Mouse (Mus musculus) hematopoietic stem cell, adult 5-6 weeks (primary cell): Measurements from ENCODE around the gene Xrcc1. TPM values are rescaled to one million over a fixed set of nuclear protein-coding genes. Genes with fewer than 3 reads are reported as not detected.

Source experiments
- ATAC-seq, 2 experiments: fragments of 125-278 bp in 1 of 2; replicated peaks in 1 of 2; 2 replicates each; pipeline ENCODE4 v1.8.0; 2016 to 2017; ENCODE audit warnings: inconsistent platforms in 2 of 2, mild to moderate bottlenecking in 2 of 2, moderate number of reproducible peaks in 2 of 2, low read depth in 1 of 2, moderate TSS enrichment in 1 of 2; ENCODE audit not compliant: low FRiP score in 2 of 2, poor library complexity in 2 of 2, severe bottlenecking in 2 of 2, insufficient read depth in 1 of 2, low TSS enrichment in 1 of 2
- total RNA-seq: library from RNA; stranded (forward); fragments of 172-1452, 232-1000 nt; gene quantifications from 2 replicates; pipeline ENCODE4 v1.2.3, GENCODE M21; 2017

Gene Xrcc1
- total RNA-seq, 1 experiment from 2014 or later: 42.9 TPM

DNA sequence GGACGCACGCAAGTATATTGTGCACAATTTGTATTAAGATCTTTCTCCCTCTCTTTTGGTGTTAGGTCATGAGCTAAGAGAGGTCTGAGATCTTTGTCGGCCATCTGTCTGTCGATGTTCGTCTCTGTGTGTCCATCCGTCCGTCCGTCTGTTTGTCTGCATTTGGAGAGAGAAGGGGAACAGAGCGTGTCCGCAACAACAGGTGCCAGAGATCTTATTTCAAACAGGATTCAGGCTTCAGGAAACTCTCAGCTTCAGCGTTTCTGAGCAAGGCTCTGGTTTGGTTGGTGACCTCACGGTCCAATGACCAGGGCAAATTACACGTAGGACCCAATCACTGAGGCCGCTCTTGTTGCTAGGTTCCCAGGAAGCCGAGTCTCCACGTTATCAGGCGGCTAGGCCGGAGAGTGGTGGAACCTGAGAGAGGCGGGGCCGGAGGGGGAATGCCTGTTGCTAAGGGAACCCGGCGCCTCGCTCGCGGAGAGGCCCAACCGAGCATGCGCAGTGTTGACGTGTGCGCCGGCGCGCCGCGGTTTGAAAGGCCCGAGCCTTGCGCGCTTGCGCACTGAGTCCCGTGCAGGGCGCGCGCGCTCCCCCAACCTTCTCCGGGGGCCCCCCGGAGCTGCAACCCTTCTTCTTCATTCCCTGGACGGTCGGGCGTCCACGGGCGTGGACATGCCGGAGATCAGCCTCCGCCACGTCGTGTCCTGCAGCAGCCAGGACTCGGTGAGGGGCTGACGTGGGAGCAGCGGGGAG is 723 bp downstream of the Xrcc1 start:
- ATAC-seq: peak; percentile 99 to 100

DNA sequence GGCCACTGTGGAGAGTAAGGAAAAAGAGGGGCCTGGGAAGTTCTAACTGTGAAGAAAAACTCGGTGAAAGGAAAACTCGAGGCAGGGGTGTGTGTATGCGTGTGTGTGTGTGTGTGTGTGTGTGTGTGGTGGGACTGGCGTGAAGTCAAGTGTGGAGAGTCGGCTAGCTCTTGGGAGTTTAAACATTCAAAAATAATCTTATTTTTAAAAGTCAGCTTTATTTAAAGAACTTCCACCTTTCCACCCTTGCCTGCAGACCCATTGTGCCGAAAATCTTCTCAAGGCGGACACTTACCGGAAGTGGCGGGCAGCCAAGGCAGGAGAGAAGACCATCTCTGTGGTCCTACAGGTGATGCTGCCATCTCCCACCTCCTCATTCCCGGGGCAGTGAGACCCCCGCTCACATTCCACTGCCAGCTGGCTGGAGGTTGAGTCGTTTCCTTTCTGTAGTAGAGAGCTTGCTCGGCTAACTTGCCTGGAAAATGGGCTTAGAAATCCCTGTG is 1.5 kb downstream of the Xrcc1 start:
- ATAC-seq: no peak

DNA sequence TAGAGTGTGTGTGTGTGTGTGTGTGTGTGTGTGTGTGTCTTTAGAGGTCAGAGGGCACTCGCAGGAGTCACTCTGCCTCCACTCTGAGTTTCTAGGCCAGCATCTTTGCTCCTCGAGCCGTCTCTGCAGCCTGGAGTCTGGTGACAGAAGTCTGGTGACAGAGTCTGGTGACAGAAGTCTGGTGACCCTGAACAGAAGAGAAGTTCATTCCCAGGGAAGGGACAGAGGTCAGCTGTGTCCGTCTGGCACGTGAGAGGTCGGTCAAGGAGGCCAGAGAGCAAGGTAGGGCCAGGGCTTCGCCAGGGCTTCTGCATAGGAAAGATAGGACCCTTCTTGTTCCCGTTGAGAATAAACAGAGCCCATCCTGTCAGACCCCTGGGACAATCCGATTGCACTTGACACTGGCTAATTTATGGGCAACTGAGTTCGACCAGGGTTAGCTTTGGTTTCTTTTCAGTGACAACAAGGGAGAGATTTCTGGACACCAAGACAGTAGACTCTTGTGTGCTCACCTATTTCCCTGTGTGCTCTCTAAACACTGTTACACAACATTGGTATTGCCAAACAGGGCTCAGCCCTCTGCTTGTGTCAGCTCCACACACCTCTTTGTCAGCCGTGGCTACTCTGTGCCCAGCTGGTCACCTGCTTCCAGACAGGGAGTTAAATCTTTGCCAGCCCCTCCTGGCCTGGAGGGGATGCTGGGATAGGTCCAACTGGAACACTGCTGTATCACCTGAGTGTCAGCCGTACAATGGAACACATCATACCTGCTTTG is 6.1 kb downstream of the Xrcc1 start:
- ATAC-seq: peak in 1 of 2 experiments; percentile 32; a peak in 1 of 4 replicates

DNA sequence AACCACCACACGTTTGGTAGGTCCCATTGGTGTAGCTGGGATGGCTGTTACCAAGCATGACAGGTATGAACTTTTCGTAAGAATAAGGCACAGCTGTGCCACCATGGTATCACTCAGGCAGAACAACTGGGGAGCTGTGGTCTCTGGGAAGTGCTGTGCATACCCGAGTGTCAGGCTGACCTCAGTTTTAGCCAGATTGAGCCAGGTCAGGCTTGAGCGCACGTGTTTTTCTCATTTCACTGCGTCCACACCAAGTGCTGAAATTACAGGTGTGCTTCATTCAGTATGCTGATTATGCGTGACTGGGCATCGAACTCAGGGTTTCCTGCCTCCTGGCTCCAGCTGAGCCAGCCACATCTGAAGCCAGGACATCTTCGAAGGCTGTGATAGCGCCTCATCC is 9.7 kb downstream of the Xrcc1 start:
- no peak for ATAC-seq

DNA sequence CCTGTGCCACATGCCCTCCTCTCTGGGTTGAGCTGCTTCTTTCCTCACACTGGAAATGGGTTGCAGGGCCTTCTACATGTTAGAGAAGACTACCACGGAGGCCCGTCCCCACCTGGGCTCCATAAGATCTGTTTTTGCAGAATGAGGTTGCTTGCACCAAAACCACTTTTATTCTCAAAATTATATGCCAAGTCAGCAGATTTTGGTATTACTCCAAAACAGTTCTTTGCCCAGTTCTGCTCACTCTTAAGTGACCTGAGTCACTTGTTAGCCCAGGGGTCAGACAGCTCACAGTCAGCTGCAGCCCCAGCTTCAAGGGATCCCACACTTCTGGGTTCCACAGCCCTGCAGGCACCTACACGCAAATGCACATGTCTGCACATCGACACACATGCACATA is 15.4 kb downstream of the Xrcc1 start:
- no peak for ATAC-seq

DNA sequence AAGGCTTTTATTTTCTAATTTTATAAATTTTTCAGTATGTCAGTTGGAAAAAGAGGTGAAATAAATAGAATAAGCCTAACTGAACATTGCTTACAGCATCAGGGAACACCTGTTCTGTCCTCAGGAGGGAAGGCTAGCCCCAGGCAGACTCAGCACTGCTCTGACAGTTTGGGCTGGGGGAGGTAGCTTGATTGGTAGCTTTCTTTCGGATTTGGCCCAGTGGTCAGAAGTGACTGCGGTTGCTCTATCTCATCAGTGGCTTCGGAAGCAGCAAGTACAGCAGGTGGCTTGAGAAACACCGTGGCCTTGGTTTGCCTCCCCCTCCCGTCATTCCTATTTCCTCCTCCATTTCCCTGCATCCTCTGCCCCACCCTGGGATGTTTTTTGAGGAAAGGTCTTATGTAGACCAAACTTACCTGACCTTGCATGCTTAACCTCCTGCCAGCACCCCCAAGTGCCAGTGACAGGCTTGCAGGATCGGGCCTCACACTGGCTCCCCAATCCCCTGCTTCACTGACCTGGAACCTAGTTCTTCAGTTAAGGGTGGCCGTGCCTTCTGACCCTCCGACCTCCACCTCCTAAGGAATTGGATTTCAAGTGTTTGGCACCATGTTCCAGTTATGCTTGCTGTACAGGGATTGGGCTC is 17.2 kb downstream of the Xrcc1 start:
- ATAC-seq: no peak

DNA sequence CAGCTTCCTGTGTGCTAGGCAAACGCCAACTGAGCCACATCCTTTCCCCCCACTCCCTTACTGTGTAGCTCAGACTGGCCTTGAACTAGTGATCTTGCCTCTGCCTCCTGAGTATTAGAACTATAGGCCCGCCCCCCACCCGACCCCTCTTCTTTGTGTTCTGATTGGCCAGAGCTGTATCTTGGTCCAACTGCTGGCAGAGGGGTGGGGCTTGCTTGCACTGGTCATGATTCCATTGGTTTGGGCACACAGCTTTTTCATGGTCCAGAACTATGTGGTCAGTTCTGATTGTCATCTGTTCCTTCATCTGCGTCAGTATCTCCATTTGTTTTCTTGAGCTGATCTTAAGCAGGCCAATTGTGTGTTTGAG is 17.7 kb downstream of the Xrcc1 start:
- no peak for ATAC-seq

DNA sequence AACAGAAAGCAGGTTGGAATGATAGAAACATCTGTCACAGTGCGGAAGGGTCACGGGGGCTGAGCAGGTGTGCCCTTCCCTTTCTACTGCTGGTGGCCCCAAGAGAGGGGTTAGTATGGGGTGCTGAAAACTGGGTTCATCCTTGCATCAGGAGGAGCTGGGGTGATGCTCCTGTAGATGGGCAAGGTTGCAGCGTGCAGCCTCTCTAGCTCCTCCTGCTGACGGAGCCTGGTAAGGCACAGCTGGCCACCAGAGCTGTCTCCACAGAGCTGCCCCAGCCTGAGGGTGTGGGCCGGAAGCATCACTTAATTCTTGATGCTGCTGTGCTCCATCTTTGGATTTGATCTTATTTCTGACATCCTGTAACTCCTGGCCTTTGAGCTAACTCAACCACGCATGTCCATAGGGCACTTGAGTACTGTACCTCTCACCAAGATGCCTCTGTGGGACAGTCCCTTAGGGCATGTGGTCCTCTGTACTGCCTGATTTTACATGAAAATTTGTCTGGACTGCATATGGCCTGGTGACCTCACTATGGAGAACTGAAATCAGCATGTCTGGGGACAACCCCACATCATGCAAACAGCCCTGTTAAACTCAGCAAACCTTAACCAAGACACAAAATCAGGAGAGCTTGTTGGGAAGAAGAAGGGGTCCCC is 18.6 kb downstream of the Xrcc1 start:
- peak; percentile 87 to 91 for ATAC-seq

DNA sequence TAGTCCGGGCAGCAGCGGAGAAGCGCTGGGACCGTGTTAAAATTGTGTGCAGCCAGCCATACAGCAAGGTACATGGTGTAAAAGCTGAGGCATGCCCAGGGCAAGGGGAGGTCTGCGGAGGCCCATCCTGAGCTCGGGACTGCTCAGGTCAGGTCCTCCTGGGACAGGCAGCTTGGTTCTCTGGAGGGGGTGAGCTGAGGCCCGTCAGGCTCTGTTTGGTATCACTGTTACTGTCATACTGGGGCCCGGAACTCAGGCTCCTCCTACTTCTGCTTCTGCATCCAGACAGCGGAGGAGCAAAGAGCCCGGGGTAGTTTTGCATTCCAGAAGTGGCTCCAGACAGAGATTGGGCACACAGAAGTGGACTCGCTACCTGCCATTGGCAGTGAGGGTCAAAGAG is 19.5 kb downstream of the Xrcc1 start:
- no peak for ATAC-seq

DNA sequence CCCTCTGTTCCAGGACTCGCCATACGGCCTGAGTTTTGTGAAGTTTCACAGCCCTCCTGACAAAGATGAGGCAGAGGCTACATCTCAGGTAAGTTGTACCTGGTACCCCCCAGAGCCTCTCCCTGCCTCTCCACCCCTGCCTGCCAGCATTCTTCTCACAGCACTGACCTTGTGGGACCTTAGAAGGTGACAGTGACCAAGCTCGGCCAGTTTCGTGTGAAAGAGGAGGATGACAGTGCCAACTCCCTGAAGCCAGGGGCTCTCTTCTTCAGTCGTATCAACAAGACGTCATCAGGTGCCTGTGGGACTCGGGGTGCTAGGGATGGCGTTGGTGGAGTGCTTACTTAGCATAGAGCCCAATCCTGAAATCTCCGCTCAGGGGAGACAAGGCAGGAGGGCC is 20.1 kb downstream of the Xrcc1 start:
- no peak for ATAC-seq

DNA sequence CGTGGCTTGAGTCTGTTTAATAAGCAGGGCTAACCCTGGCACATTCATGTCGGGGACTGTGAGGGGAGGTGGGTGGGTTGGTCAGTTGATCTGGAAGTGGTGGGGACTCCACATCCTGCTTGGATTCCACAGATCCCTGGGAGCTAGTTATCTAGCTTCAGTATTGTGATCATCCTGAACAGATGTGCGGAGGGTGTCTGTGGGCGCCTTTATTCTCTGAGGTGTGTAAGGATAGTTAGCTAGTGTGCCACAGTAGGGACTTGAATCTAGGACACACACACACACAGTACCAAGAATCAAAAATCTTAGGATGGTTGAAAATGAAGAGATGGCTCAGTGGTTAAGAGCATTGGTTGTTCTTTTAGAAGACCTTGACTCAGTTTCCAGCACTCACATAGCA is 22.4 kb downstream of the Xrcc1 start:
- ATAC-seq: no peak

DNA sequence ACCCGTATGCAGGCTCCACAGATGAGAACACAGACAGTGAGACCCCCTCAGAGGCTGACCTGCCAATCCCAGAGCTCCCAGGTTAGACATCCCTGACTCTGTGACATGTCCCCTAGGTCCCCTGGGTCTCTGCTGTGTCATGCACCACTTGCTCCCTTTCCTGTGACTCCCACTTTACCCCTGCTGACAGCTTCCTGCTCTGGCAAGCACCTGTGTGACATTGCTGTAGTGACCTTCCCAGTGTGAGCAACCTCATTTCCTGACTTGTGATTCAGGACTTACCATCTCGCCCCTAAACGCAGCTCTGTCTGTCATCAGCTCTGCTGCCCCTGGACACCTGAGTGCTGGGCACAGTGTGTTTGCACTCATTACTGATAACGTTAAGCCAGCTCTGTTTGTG is 25.0 kb downstream of the Xrcc1 start:
- no peak for ATAC-seq

DNA sequence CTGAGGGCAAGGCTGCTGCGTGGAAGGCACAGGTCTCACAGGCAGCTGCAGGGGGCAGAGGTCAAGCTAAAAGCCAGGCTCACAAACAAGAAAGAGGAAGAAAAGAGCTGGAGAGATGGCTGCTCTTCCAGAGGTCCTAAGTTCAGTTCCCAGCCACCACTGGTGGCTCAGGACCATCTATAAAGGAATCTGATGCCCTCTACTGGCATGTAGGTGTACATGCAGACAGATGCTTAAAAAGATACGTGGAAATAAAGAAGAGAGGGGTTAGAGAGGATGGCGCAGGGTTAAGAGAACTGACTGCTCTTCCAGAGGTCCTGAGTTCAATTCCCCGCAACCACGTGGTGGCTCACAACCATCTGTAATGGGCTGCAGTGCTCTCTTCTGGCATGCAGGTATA is 26.4 kb downstream of the Xrcc1 start:
- no peak for ATAC-seq

DNA sequence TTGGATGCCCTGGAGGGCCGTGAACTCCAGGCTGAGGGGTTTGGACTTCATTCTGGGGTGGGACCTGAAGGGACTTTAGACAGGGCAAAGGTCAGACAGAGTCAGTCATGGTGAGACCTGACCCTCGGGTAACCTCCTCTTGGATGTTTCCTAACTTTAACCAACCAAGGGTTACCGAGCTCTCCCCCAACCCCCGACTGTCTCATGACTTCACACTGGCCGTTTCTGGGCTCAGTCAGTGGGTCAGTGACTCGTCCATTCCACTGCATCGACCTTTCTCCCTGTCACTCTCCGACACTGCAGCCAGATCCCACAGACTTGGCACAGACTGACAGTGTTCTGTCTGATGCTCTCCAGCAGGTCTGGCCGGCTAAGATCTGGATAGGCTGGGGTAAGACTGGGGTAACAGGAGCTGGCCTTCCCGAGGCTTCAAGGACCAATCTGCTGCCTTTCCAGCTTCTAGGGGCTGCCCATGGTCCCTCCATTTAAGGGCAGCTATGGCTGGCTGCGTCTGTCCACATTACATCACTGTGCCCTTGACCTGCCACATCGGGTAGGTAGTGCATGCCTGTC is 28.2 kb downstream of the Xrcc1 start:
- no peak for ATAC-seq

DNA sequence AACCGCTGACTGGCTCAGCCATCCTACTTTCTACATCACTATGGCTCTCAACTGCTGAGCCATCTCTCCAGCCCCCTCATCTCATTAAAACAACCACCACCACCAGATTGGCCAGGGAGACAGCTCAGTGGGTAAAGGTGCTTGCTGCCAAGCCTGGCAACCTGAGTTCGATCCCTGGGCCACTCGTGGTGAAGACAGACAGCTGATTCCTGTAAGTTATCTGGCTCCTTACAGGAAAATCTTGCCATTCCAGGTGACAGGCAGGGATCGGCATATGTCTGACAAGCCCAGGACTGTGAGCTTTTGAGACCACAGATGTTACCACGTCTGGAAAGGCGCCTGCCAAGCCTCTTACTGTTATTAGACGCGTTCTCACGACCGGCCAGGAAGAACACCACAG is 31.7 kb downstream of the Xrcc1 start:
- ATAC-seq: no peak

DNA sequence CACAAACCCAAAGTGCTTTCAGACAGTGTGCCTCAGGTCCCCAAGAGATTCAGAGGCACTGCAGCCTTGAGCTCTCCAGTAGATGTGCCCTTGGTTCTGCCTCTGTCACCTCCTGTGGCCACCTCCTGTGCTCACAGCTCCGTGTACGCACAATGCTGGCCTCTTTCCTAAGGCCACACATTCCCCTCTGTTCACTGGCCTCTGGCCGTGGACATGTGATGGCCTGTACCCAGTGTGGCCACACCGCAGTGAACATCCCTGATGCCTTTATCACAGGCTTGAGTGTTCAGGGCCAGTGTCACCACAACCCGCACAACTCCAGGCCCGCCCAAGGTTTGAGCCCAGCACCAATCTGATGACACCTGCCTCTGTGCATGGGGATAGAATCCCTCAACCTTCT is 38.8 kb downstream of the Xrcc1 start:
- ATAC-seq: no peak

DNA sequence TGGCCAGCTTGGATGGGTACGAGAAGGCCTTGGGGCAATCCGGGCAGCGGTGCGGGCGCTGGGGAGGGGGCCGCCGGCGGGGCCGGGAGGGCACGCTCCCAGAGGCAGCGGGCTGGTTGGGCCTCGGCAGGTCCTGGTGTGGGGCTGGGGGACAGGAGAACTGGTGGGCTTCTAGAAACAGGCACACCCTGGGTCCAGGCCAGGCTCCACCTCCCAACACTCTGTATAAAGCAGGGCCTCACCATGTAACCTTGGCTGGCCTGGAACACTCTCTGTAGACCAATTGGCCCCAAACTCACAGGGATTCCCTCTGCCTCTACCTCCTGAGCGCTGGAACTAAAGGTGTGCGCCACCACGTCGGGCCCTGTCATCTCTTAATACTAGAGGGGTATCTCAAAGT is 39.9 kb downstream of the Xrcc1 start:
- ATAC-seq: no peak
